Mouse (Mus musculus) megakaryocyte, embryonic 14.5 days (primary cell): ENCODE measurements around the gene Ltn1.

Experiments used
- FLI1 ChIP-seq: IDR thresholded peaks from 2 replicates; pipeline ENCODE4 v1.6.1; 2012; ENCODE audit warnings: low read length, inconsistent platforms, mixed read lengths
- GATA1 ChIP-seq: IDR thresholded peaks from 3 replicates; pipeline ENCODE4 v1.6.1; 2012; ENCODE audit warnings: mixed read lengths, low read length, inconsistent platforms, borderline replicate concordance

GRCm38 (mm10) chr16:87437096-87437495, 4.7 kb upstream of the Ltn1 start:
- TF ChIP-seq FLI1 (no peak), GATA1 (no peak)
